Comparison of ENCODE assay signal across 10 mouse cellular contexts in the genomic region with DNA sequence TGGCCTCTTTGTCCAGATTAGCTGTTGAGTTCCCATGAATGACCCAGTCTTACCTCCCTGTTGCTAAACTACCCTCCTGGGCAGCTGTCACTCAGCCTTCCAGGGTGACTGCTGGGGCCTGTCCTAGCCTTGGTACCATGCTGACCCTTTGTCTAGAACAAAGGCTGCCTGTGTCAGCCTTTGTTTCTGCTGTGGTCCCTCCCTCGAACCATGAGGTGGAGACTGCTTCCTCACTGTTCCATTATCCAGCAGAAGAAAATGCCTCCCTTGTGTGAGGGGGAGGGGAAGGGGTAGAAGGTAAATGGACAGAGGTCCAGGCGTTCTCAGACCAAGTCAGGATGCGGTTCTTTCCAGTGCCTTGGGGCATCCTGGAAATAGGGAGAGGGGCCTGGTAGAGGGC. TPM values are rescaled to one million over a fixed set of nuclear protein-coding genes. Genes with fewer than 3 reads are reported as not detected.
DNase-seq lines count a peak whose midpoint lies in the region; ATAC-seq and TF ChIP-seq lines count a peak whose summit lies in the region.
"Had no signal": no experiment of that assay in that cellular context is flagged by ENCODE, and none has a peak within 500 bp of the region (broad histone marks: within the 10 kb centered on the region; RNA-seq: fewer than 3 reads in every experiment).

No protein-coding gene starts in this region.

- WGBS in cerebellum, adult 2 months: 76% methylated on average over 3 of the region's 3 CpGs
- 6% methylated on average over 3 of the region's 3 CpGs for WGBS in forebrain, embryonic 11.5 days

- H3K4me3 ChIP-seq in cerebellum, adult 2 months (replicated peaks; ENCODE audit: insufficient read depth, low read depth, low read length): no peak overlapping the region
- no peak overlapping the region for H3K4me3 ChIP-seq in forebrain, embryonic 11.5 days (ENCODE audit: low read depth, low read length)
- H3K4me3 ChIP-seq: heart, embryonic 12.5 days had no signal

- TF ChIP-seq POLR2A in cerebellum, adult 2 months (IDR thresholded peaks at IDR 0.05; ENCODE audit: borderline replicate concordance, insufficient read depth, low read length): no peak

- no peaks in the 10 kb centered on the region for H3K27me3 ChIP-seq in cerebellum, adult 2 months (ENCODE audit: control insufficient read depth, insufficient read depth, low read length)
- no peaks in the 10 kb centered on the region for H3K27me3 ChIP-seq in forebrain, embryonic 11.5 days (ENCODE audit: control insufficient read depth, insufficient read depth, low read length)
- H3K27me3 ChIP-seq: heart, embryonic 12.5 days had no signal

- H3K4me1 ChIP-seq in cerebellum, adult 2 months (ENCODE audit: control insufficient read depth, insufficient read depth, low read length): peaks cover 20% of the 10 kb centered on the region
- H3K4me1 ChIP-seq in forebrain, embryonic 11.5 days (replicated peaks; ENCODE audit: control insufficient read depth, insufficient read depth, low read length): peaks cover 9% of the 10 kb centered on the region

- H3K36me3 ChIP-seq in forebrain, embryonic 11.5 days (ENCODE audit: control insufficient read depth, insufficient read depth, low read length): no peaks in the 10 kb centered on the region; the same call in 1 of the 2 replicates

- H3K27ac ChIP-seq in cerebellum, adult 2 months (ENCODE audit: insufficient read depth, low read length): no peak overlapping the region; the same call in 1 of the 2 replicates
- peak overlapping the region; percentile 50 for H3K27ac ChIP-seq in forebrain, embryonic 11.5 days (ENCODE audit: low read depth, low read length)

- peak; percentile 21 for ATAC-seq in cerebellum, adult (ENCODE audit: insufficient number of reproducible peaks, low FRiP score, low TSS enrichment)
- peak; percentile 76 for ATAC-seq in forebrain, embryonic 11.5 days (replicated peaks; ENCODE audit: low FRiP score)

- no peak overlapping the region for H3K4me2 ChIP-seq in forebrain, embryonic 11.5 days (ENCODE audit: low read depth, low read length, severe bottlenecking)
- H3K4me2 ChIP-seq: heart, embryonic 12.5 days had no signal

- peak overlapping the region; percentile 35; the same call in 1 of the 2 replicates for H3K9ac ChIP-seq in forebrain, embryonic 11.5 days (ENCODE audit: low read length)
- H3K9ac ChIP-seq: heart, embryonic 12.5 days had no signal

- no peak for TF ChIP-seq CTCF in cerebellum, adult 2 months (IDR thresholded peaks at IDR 0.05; ENCODE audit: borderline replicate concordance, insufficient read depth, low read depth, low read length)

- no peak for DNase-seq in cerebellum, adult 2 months
- peak; percentile 51 for DNase-seq in ES-CJ7 (ENCODE audit: low read depth, low spot score)
- DNase-seq in forebrain, embryonic 11.5 days (ENCODE audit: low spot score): peak; percentile 56
- DNase-seq in mesoderm, embryonic 11.5 days (ENCODE audit: low read depth, low spot score): peak; percentile 53
- no peak for DNase-seq in spleen, adult 12 weeks (ENCODE audit: low spot score)
- DNase-seq in left cerebral cortex, adult 8-10 months (ENCODE audit: low spot score in 2 of 2): no peak
- DNase-seq in spleen, postnatal 14 days (ENCODE audit: low spot score in 2 of 2): no peak
- DNase-seq: lung, adult 2 months had no signal

- H3K9me3 ChIP-seq in forebrain, embryonic 11.5 days (ENCODE audit: control insufficient read depth, low read length): no peaks in the 10 kb centered on the region
- H3K9me3 ChIP-seq: heart, embryonic 12.5 days had no signal

RNA-seq across cellular contexts. Expression of gene Otulin, which starts 48.9 kb away (rescaled TPM):
- 26.0 and 26.6 TPM in 2 replicates for polyA plus RNA-seq in cerebellum, adult 2 months (2012; rRNA removed)
- polyA plus RNA-seq in forebrain, embryonic 11.5 days (2014; fragmentation: Nextera tagmentation; extraction: Ambion mirVana): 35.7 and 44.0 TPM in 2 replicates
- 10 to 100 TPM; 21.1 to 24.9 (median 21.9) TPM for total RNA-seq in left cerebral cortex, adult 8-10 months (2022)

Comparison
In these comparisons a context has a peak if more than half of its experiments do, and no peak if none do; other contexts are left out.
1. DNase-seq: peak in ES-CJ7 (single experiment), forebrain, embryonic 11.5 days (single experiment) and mesoderm, embryonic 11.5 days (single experiment); none in cerebellum, adult 2 months (0 of 2), spleen, adult 12 weeks (single experiment), left cerebral cortex, adult 8-10 months (0 of 2) and spleen, postnatal 14 days (0 of 2).